ENCODE assay signal across 17 mouse cellular contexts in genomic region chr8:54864761-54865064, GRCm38 (mm10). TPM values are rescaled to one million over a fixed set of nuclear protein-coding genes. Genes with fewer than 3 reads are reported as not detected.
DNase-seq lines count a peak whose midpoint lies in the region; ATAC-seq and TF ChIP-seq lines count a peak whose summit lies in the region.
"Had no signal": no experiment of that assay in that cellular context is flagged by ENCODE, and none has a peak within 500 bp of the region (broad histone marks: within the 10 kb centered on the region; RNA-seq: fewer than 3 reads in every experiment).

No protein-coding gene starts in this region.

- H3K36me3 ChIP-seq in hindbrain, embryonic 13.5 days, result no peaks in the 10 kb centered on the region
- H3K36me3 ChIP-seq in hindbrain, embryonic 11.5 days (ENCODE audit: control insufficient read depth, insufficient read depth, low read length), result no peaks in the 10 kb centered on the region
- no peaks in the 10 kb centered on the region for H3K36me3 ChIP-seq in forebrain, embryonic 15.5 days
- no peaks in the 10 kb centered on the region for H3K36me3 ChIP-seq in midbrain, embryonic 15.5 days (replicated peaks)
- no peaks in the 10 kb centered on the region for H3K36me3 ChIP-seq in kidney, adult 2 months (ENCODE audit: control insufficient read depth, insufficient read depth, low read length)
- H3K36me3 ChIP-seq in heart, embryonic 10.5 days, result no peaks in the 10 kb centered on the region
- H3K36me3 ChIP-seq: limb, embryonic 15.5 days had no signal

- no peak for DNase-seq in hindbrain, embryonic 11.5 days (ENCODE audit: low spot score)
- peak; percentile 55 for DNase-seq in brain, adult 2 months (ENCODE audit: low read depth, low spot score)
- no peak for DNase-seq in kidney, adult 2 months
- DNase-seq in cerebellum, adult 11 months, result no peak
- DNase-seq in heart, embryonic 10.5 days (ENCODE audit: low spot score), result no peak
- DNase-seq: adrenal gland, adult 8-10 months; cerebellum, adult 9-10 months; gastrocnemius, postnatal 25 days; kidney, adult 9 months; kidney, postnatal 36 days; thymus, postnatal 4 days had no signal

- no peak overlapping the region for H3K9ac ChIP-seq in hindbrain, embryonic 13.5 days
- no peak overlapping the region for H3K9ac ChIP-seq in hindbrain, embryonic 11.5 days (ENCODE audit: low read depth, low read length)
- no peak overlapping the region for H3K9ac ChIP-seq in forebrain, embryonic 15.5 days (replicated peaks)
- H3K9ac ChIP-seq in midbrain, embryonic 15.5 days, result no peak overlapping the region
- H3K9ac ChIP-seq: limb, embryonic 15.5 days had no signal

- WGBS in hindbrain, embryonic 13.5 days, result 64% methylated on average over 1 of the region's 1 CpGs
- WGBS in hindbrain, embryonic 11.5 days, result 83% methylated on average over 1 of the region's 1 CpGs
- WGBS in forebrain, embryonic 15.5 days, result 36% methylated on average over 1 of the region's 1 CpGs
- 16% methylated on average over 1 of the region's 1 CpGs for WGBS in midbrain, embryonic 15.5 days
- WGBS in kidney, adult 2 months, result 62% methylated on average over 1 of the region's 1 CpGs
- 72% methylated on average over 1 of the region's 1 CpGs for WGBS in heart, embryonic 10.5 days

- peak overlapping the region; percentile 48; the same call in 1 of the 2 replicates for H3K27ac ChIP-seq in hindbrain, embryonic 13.5 days
- H3K27ac ChIP-seq in hindbrain, embryonic 11.5 days (ENCODE audit: low read depth, low read length), result no peak overlapping the region
- H3K27ac ChIP-seq in forebrain, embryonic 15.5 days (replicated peaks), result peak overlapping the region; percentile 77
- peak overlapping the region; percentile 75 for H3K27ac ChIP-seq in midbrain, embryonic 15.5 days
- no peak overlapping the region for H3K27ac ChIP-seq in kidney, adult 2 months (ENCODE audit: insufficient read depth, low read depth, low read length)
- no peak overlapping the region for H3K27ac ChIP-seq in heart, embryonic 10.5 days
- H3K27ac ChIP-seq: limb, embryonic 15.5 days had no signal

- TF ChIP-seq POLR2A in kidney, adult 2 months (IDR thresholded peaks at IDR 0.05; ENCODE audit: low read depth, low read length), result no peak

- no peak for TF ChIP-seq CTCF in kidney, adult 2 months (conservative IDR thresholded peaks at IDR 0.05; ENCODE audit: insufficient read depth, insufficient read length, low read depth, low read length)

- no peaks in the 10 kb centered on the region for H3K9me3 ChIP-seq in hindbrain, embryonic 13.5 days
- H3K9me3 ChIP-seq in hindbrain, embryonic 11.5 days (ENCODE audit: control insufficient read depth, low read length), result no peaks in the 10 kb centered on the region
- H3K9me3 ChIP-seq in forebrain, embryonic 15.5 days, result no peaks in the 10 kb centered on the region
- H3K9me3 ChIP-seq in midbrain, embryonic 15.5 days, result no peaks in the 10 kb centered on the region
- no peaks in the 10 kb centered on the region for H3K9me3 ChIP-seq in heart, embryonic 10.5 days
- H3K9me3 ChIP-seq: limb, embryonic 15.5 days had no signal

- ATAC-seq in hindbrain, embryonic 13.5 days (ENCODE audit: low FRiP score), result no peak
- no peak for ATAC-seq in hindbrain, embryonic 11.5 days (ENCODE audit: low FRiP score)
- peak; percentile 86 for ATAC-seq in forebrain, embryonic 15.5 days (replicated peaks)
- peak; percentile 76 for ATAC-seq in midbrain, embryonic 15.5 days (replicated peaks)

- no peak overlapping the region for H3K4me3 ChIP-seq in hindbrain, embryonic 13.5 days
- H3K4me3 ChIP-seq in hindbrain, embryonic 11.5 days (ENCODE audit: low read depth, low read length), result no peak overlapping the region
- H3K4me3 ChIP-seq in forebrain, embryonic 15.5 days, result no peak overlapping the region
- H3K4me3 ChIP-seq in midbrain, embryonic 15.5 days, result no peak overlapping the region
- H3K4me3 ChIP-seq in kidney, adult 2 months (ENCODE audit: insufficient read depth, low read depth, low read length), result no peak overlapping the region
- no peak overlapping the region for H3K4me3 ChIP-seq in heart, embryonic 10.5 days
- H3K4me3 ChIP-seq: limb, embryonic 15.5 days had no signal

- peaks cover 4% of the 10 kb centered on the region; the same call in 1 of the 2 replicates for H3K4me1 ChIP-seq in hindbrain, embryonic 13.5 days (replicated peaks)
- no peaks in the 10 kb centered on the region for H3K4me1 ChIP-seq in hindbrain, embryonic 11.5 days (replicated peaks; ENCODE audit: control insufficient read depth, insufficient read depth, low read length)
- peaks cover 16% of the 10 kb centered on the region; the same call in 1 of the 2 replicates for H3K4me1 ChIP-seq in forebrain, embryonic 15.5 days
- H3K4me1 ChIP-seq in midbrain, embryonic 15.5 days, result peaks cover 11% of the 10 kb centered on the region; the same call in 1 of the 2 replicates
- no peaks in the 10 kb centered on the region for H3K4me1 ChIP-seq in kidney, adult 2 months (ENCODE audit: control insufficient read depth, insufficient read depth, low read length)
- no peaks in the 10 kb centered on the region for H3K4me1 ChIP-seq in heart, embryonic 10.5 days
- H3K4me1 ChIP-seq: limb, embryonic 15.5 days had no signal

- H3K4me2 ChIP-seq in hindbrain, embryonic 13.5 days, result no peak overlapping the region
- no peak overlapping the region for H3K4me2 ChIP-seq in hindbrain, embryonic 11.5 days (replicated peaks; ENCODE audit: low read depth, low read length)
- H3K4me2 ChIP-seq in forebrain, embryonic 15.5 days (replicated peaks), result no peak overlapping the region
- H3K4me2 ChIP-seq in midbrain, embryonic 15.5 days, result 0 out of 2 replicates have a peak overlapping the region, but pooled peaks have one; percentile 0
- H3K4me2 ChIP-seq: limb, embryonic 15.5 days had no signal

- H3K27me3 ChIP-seq in hindbrain, embryonic 13.5 days, result no peaks in the 10 kb centered on the region
- no peaks in the 10 kb centered on the region for H3K27me3 ChIP-seq in hindbrain, embryonic 11.5 days (ENCODE audit: control insufficient read depth, insufficient read depth, low read length)
- no peaks in the 10 kb centered on the region for H3K27me3 ChIP-seq in forebrain, embryonic 15.5 days
- H3K27me3 ChIP-seq in midbrain, embryonic 15.5 days (replicated peaks), result no peaks in the 10 kb centered on the region
- H3K27me3 ChIP-seq in kidney, adult 2 months (replicated peaks; ENCODE audit: control insufficient read depth, insufficient read depth, low read length), result no peaks in the 10 kb centered on the region
- no peaks in the 10 kb centered on the region for H3K27me3 ChIP-seq in heart, embryonic 10.5 days (ENCODE audit: insufficient read depth, poor library complexity, severe bottlenecking)
- H3K27me3 ChIP-seq: limb, embryonic 15.5 days had no signal

RNA-seq across cellular contexts. Expression of gene Wdr17, which starts 22.3 kb away (rescaled TPM):
- polyA plus RNA-seq in hindbrain, embryonic 13.5 days (2015; fragmentation: Nextera tagmentation; extraction: Ambion mirVana), result 12.0 and 12.7 TPM in 2 replicates
- polyA plus RNA-seq in hindbrain, embryonic 11.5 days (2014; fragmentation: Nextera tagmentation; extraction: Ambion mirVana), result 2.4 and 4.6 TPM in 2 replicates
- polyA plus RNA-seq in forebrain, embryonic 15.5 days (2015; fragmentation: Nextera tagmentation; extraction: Ambion mirVana), result 14.9 and 16.4 TPM in 2 replicates
- 16.8 and 17.5 TPM in 2 replicates for polyA plus RNA-seq in midbrain, embryonic 15.5 days (2015; fragmentation: Nextera tagmentation; extraction: Ambion mirVana)
- polyA plus RNA-seq in kidney, adult 2 months (2012; rRNA removed), result 0.22 and 0.68 TPM in 2 replicates
- 0.72 and 0.76 TPM in 2 replicates for polyA plus RNA-seq in heart, embryonic 10.5 days (2016; fragmentation: Nextera tagmentation; extraction: Ambion mirVana)
- polyA plus RNA-seq: heart, postnatal 0 days; liver, embryonic 16.5 days had no signal

Comparison
In these comparisons a context has a peak if more than half of its experiments do, and no peak if none do; other contexts are left out.
1. H3K27ac ChIP-seq: peak in hindbrain, embryonic 13.5 days (single experiment), forebrain, embryonic 15.5 days (single experiment) and midbrain, embryonic 15.5 days (single experiment); none in hindbrain, embryonic 11.5 days (single experiment), kidney, adult 2 months (single experiment) and heart, embryonic 10.5 days (single experiment).
2. ATAC-seq: peak in forebrain, embryonic 15.5 days (single experiment) and midbrain, embryonic 15.5 days (single experiment); none in hindbrain, embryonic 13.5 days (single experiment) and hindbrain, embryonic 11.5 days (single experiment).